Mouse (Mus musculus): Measurements from ENCODE around the gene Myl3. TPM values are rescaled to one million over a fixed set of nuclear protein-coding genes. Genes with fewer than 3 reads are reported as not detected.
A peak's percentile ranks its signal among the peaks of the same experiment; 100 is the strongest.

The Myl3 gene
- total and polyA plus RNA-seq, 3 experiments, result not detected

DNA sequence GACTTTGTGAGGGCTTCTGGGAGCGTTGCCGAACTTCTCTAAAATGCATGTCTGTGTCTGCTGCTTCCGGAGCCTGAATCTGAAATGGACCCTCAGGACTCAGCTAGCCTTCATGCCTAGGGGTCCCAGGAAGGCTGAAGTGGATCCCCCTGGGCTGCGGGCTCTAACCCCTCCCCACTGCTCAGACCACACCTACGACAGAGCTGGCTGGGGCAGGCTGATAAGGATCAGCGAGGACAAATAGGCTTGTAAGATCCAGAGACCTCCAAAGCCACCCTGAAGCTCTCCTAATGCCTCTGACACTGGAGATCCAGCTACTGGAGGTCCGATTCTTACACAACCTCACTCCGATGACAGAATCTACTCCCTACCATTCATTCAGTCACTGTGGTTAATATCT, 8.6 kb upstream of the Myl3 start:
- DNase-seq (ENCODE audit: low spot score), result no peak
- TF ChIP-seq POLR2AphosphoS5 (IDR thresholded peaks at IDR 0.05; ENCODE audit: insufficient replicate concordance, low read depth, low read length), result no peak
- TF ChIP-seq TAL1 (conservative IDR thresholded peaks at IDR 0.05; ENCODE audit: low read depth, low read length), result no peak
- TF ChIP-seq GATA2 (IDR thresholded peaks at IDR 0.05; ENCODE audit: borderline replicate concordance, low read depth, low read length), result no peak
- TF ChIP-seq GATA1 (IDR thresholded peaks at IDR 0.05; ENCODE audit: borderline replicate concordance, low read length), result no peak
- TF ChIP-seq CTCF (IDR thresholded peaks at IDR 0.05; ENCODE audit: low read depth, low read length), result no peak
- no peak for ATAC-seq (ENCODE audit: extremely low read depth, insufficient number of reproducible peaks, low FRiP score, poor library complexity, severe bottlenecking)
- Histone ChIP-seq H3K36me3 (replicated peaks) (no peaks in the 10 kb centered on the region), H3K4me1 (ENCODE audit: insufficient read depth, low read depth, low read length) (peaks cover 19% of the 10 kb centered on the region), H3K9me3 (replicated peaks) (no peaks in the 10 kb centered on the region), H3K27me3 (ENCODE audit: insufficient read depth, low read length) (peaks cover 71% of the 10 kb centered on the region), H3K4me3 (ENCODE audit: low read depth, low read length) (peak overlapping the region; percentile 66; the same call in 1 of the 2 replicates)

DNA sequence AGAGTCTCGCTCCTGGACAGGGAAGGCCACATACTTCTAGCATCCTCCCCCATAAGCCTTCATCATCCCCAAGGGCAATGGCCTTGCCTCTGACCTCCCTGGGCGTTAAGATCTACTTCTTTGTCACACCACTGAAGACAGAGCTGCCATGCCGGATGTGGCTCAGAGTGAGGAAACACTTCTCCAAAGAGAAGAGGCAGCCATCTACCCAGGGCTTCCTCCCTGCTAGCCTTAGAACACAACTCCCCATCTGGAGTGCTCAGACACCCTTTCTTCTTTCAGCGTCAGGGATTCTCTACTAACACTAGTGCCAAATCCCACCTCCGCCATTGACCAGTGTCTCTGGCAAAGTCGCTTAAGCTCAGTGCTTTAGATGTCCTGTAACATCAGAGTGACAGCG, 7.5 kb upstream of the Myl3 start:
- ATAC-seq (ENCODE audit: extremely low read depth, insufficient number of reproducible peaks, low FRiP score, poor library complexity, severe bottlenecking), result no peak
- no peak for DNase-seq (ENCODE audit: low spot score)
- H3K4me3 ChIP-seq (ENCODE audit: low read depth, low read length), result no peak overlapping the region
- TF ChIP-seq POLR2AphosphoS5 (IDR thresholded peaks at IDR 0.05; ENCODE audit: insufficient replicate concordance, low read depth, low read length) (no peak), GATA1 (IDR thresholded peaks at IDR 0.05; ENCODE audit: borderline replicate concordance, low read length) (no peak), CTCF (IDR thresholded peaks at IDR 0.05; ENCODE audit: low read depth, low read length) (no peak), GATA2 (IDR thresholded peaks at IDR 0.05; ENCODE audit: borderline replicate concordance, low read depth, low read length) (no peak), TAL1 (conservative IDR thresholded peaks at IDR 0.05; ENCODE audit: low read depth, low read length) (no peak)
- no peaks in the 10 kb centered on the region for H3K9me3 ChIP-seq (replicated peaks)
- H3K36me3 ChIP-seq (replicated peaks), result no peaks in the 10 kb centered on the region
- peaks cover 19% of the 10 kb centered on the region for H3K4me1 ChIP-seq (ENCODE audit: insufficient read depth, low read depth, low read length)
- H3K27me3 ChIP-seq (ENCODE audit: insufficient read depth, low read length), result peaks cover 67% of the 10 kb centered on the region

DNA sequence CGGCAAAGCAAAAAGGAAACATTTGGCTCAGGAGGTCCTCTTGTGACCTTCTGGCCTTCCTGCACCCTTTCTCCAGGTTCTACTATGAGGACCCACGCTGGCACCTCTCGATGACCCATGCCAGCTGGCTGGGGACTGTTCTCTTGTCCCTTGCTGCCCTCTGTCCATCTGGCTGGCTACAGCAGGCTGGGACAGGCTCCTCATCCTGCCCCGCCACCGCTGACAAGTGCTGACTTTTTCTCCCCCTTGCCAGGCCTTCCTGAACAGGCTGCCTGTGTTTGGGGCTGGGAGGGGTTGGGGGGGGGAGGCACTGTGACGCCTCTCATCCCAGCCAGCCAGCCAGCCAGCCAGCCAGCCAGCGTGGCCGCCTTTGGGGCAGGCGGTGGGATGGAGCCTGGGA, 5.3 kb upstream of the Myl3 start:
- no peak for ATAC-seq (ENCODE audit: extremely low read depth, insufficient number of reproducible peaks, low FRiP score, poor library complexity, severe bottlenecking)

DNA sequence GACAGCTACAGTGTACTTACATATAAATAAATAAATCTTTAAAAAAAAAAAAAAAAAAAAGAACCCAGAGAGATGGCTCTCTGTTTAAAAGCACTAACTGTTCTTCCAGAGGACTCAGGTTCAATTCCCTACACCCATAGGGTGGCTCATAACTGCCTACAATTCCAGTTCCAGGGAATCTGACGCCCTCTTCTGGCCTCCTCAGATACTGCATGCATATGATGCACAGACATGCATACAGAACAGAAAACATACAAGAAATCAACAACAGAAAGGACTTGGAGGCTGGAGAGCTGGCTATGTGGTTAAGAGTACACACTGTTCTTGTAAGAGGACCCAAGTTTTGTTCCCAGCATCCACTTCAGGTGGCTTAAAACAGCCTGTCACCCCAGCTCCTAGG, 3.6 kb upstream of the Myl3 start:
- no peaks in the 10 kb centered on the region for H3K36me3 ChIP-seq (replicated peaks)
- peaks cover 10% of the 10 kb centered on the region for H3K4me1 ChIP-seq (ENCODE audit: insufficient read depth, low read depth, low read length)
- H3K9me3 ChIP-seq (replicated peaks), result no peaks in the 10 kb centered on the region; the same call in 1 of the 2 replicates
- peaks cover 62% of the 10 kb centered on the region for H3K27me3 ChIP-seq (ENCODE audit: insufficient read depth, low read length)
- TF ChIP-seq GATA1 (IDR thresholded peaks at IDR 0.05; ENCODE audit: borderline replicate concordance, low read length), result no peak
- TF ChIP-seq CTCF (IDR thresholded peaks at IDR 0.05; ENCODE audit: low read depth, low read length), result peak; percentile 20; the same call in 1 of the 2 replicates
- no peak overlapping the region for H3K4me3 ChIP-seq (ENCODE audit: low read depth, low read length)
- DNase-seq (ENCODE audit: low spot score), result no peak
- ATAC-seq (ENCODE audit: extremely low read depth, insufficient number of reproducible peaks, low FRiP score, poor library complexity, severe bottlenecking), result no peak

More for the DNA sequence above, 5.3 kb upstream of the Myl3 start:
- Histone ChIP-seq H3K27me3 (ENCODE audit: insufficient read depth, low read length) (peaks cover 64% of the 10 kb centered on the region), H3K9me3 (replicated peaks) (no peaks in the 10 kb centered on the region), H3K4me1 (ENCODE audit: insufficient read depth, low read depth, low read length) (peaks cover 19% of the 10 kb centered on the region), H3K36me3 (replicated peaks) (no peaks in the 10 kb centered on the region), H3K4me3 (ENCODE audit: low read depth, low read length) (no peak overlapping the region)
- DNase-seq (ENCODE audit: low spot score), result no peak
- TF ChIP-seq CTCF (IDR thresholded peaks at IDR 0.05; ENCODE audit: low read depth, low read length), result no peak
- no peak for TF ChIP-seq TAL1 (conservative IDR thresholded peaks at IDR 0.05; ENCODE audit: low read depth, low read length)
- no peak for TF ChIP-seq GATA2 (IDR thresholded peaks at IDR 0.05; ENCODE audit: borderline replicate concordance, low read depth, low read length)
- TF ChIP-seq GATA1 (IDR thresholded peaks at IDR 0.05; ENCODE audit: borderline replicate concordance, low read length), result no peak
- TF ChIP-seq POLR2AphosphoS5 (IDR thresholded peaks at IDR 0.05; ENCODE audit: insufficient replicate concordance, low read depth, low read length), result no peak

DNA sequence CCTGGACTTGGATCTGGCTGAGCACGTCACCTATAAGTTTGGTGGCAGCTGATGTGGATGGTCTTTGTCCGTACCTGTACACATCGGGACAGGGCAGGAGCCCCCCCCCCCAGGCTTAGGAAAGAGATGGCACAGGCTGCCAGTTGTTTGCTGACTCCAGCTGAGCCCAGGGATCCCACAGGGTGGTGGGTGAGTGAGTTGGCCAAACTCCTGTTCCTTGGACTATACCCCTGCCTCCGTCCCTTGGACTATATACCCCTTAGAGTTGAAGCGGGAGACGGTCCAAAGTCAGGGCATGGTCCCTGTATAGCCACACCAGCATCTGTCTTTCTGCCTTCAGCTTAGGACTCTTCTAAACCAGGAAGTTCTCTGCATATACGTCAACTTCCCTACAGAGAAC, 1.7 kb upstream of the Myl3 start:
- no peak for TF ChIP-seq GATA1 (IDR thresholded peaks at IDR 0.05; ENCODE audit: borderline replicate concordance, low read length)
- TF ChIP-seq TAL1 (conservative IDR thresholded peaks at IDR 0.05; ENCODE audit: low read depth, low read length), result no peak
- no peak for TF ChIP-seq POLR2AphosphoS5 (IDR thresholded peaks at IDR 0.05; ENCODE audit: insufficient replicate concordance, low read depth, low read length)
- no peak for TF ChIP-seq GATA2 (IDR thresholded peaks at IDR 0.05; ENCODE audit: borderline replicate concordance, low read depth, low read length)
- no peak for TF ChIP-seq CTCF (IDR thresholded peaks at IDR 0.05; ENCODE audit: low read depth, low read length)
- H3K9me3 ChIP-seq (replicated peaks), result no peaks in the 10 kb centered on the region; the same call in 1 of the 2 replicates
- no peaks in the 10 kb centered on the region for H3K36me3 ChIP-seq (replicated peaks)
- no peak overlapping the region for H3K4me3 ChIP-seq (ENCODE audit: low read depth, low read length)
- ATAC-seq (ENCODE audit: extremely low read depth, insufficient number of reproducible peaks, low FRiP score, poor library complexity, severe bottlenecking) (no peak), DNase-seq (ENCODE audit: low spot score) (no peak)
- H3K4me1 ChIP-seq (ENCODE audit: insufficient read depth, low read depth, low read length), result peaks cover 3% of the 10 kb centered on the region; the same call in 1 of the 2 replicates
- peaks cover 60% of the 10 kb centered on the region for H3K27me3 ChIP-seq (ENCODE audit: insufficient read depth, low read length)

DNA sequence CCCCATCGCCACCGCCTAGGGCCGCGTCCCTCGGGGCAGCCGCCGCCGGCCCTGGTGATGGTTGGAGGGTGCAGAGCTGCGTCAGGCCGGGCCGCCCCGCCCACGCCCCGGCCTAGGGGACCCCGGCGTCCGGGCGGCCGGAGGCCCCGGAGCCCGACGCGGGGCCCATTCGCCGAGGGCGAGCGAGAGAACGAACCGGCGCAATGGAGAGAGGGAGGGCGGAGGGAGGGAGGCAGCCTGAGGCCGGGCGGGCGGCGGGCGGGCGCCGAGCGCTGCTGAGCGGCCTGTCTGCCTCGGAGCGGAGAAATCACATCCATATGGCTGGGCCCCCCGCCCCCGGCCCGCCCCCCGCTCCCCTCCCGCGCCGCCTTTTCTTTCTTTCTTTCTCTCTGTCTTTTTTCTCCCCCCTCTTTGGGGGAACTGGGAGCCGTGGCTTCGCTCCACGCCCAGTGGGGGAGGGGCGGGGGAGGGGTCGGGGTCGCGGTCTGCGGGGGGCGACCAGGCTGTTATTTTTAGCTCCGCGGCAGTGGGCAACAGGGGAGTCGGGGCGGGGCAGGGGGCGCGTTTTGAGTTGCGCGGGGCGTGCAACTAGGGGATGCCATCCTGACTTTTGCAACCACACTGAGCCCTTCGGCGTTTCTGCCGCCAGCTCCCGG, 762 bp downstream of the Myl3 start:
- Histone ChIP-seq H3K27me3 (ENCODE audit: insufficient read depth, low read length) (peaks cover 71% of the 10 kb centered on the region), H3K9me3 (replicated peaks) (no peaks in the 10 kb centered on the region; the same call in 1 of the 2 replicates), H3K36me3 (replicated peaks) (no peaks in the 10 kb centered on the region), H3K4me3 (ENCODE audit: low read depth, low read length) (no peak overlapping the region; the same call in 1 of the 2 replicates), H3K4me1 (ENCODE audit: insufficient read depth, low read depth, low read length) (peaks cover 3% of the 10 kb centered on the region; the same call in 1 of the 2 replicates)
- ATAC-seq (ENCODE audit: extremely low read depth, insufficient number of reproducible peaks, low FRiP score, poor library complexity, severe bottlenecking), result no peak
- DNase-seq (ENCODE audit: low spot score), result no peak
- TF ChIP-seq TAL1 (conservative IDR thresholded peaks at IDR 0.05; ENCODE audit: low read depth, low read length) (no peak), GATA2 (IDR thresholded peaks at IDR 0.05; ENCODE audit: borderline replicate concordance, low read depth, low read length) (no peak), CTCF (IDR thresholded peaks at IDR 0.05; ENCODE audit: low read depth, low read length) (no peak), GATA1 (IDR thresholded peaks at IDR 0.05; ENCODE audit: borderline replicate concordance, low read length) (no peak), POLR2AphosphoS5 (IDR thresholded peaks at IDR 0.05; ENCODE audit: insufficient replicate concordance, low read depth, low read length) (no peak)

All from G1E (cell line).